Mouse (Mus musculus) gonadal fat pad, adult 2 months (tissue): ENCODE data around the gene Serpina7. TPM values are rescaled to one million over a fixed set of nuclear protein-coding genes. Genes with fewer than 3 reads are reported as not detected.

Source experiments
- DNase-seq: peaks from one replicate; pipeline ENCODE4 v3.0.0-alpha.2; 2012; ENCODE audit warnings: low read depth
- polyA plus RNA-seq: library from polyadenylated mRNA; depleted of rRNA; stranded (reverse); fragments of >200 nt; gene quantifications from 2 replicates; pipeline ENCODE4 v1.2.3, GENCODE M21; 2012; rRNA removed

Gene Serpina7
- 0.16 and 0.25 TPM in 2 replicates for polyA plus RNA-seq

- no peak for DNase-seq
Observed at GRCm38 (mm10) chrX:139085077-139085476, at the start of gene Serpina7. TSS of gene Serpina7 (minus strand) at chrX:139085236.

GRCm38 (mm10) chrX:139134031-139134430 lies 49.0 kb upstream of the Serpina7 start:
- no peak for DNase-seq

GRCm38 (mm10) chrX:139097197-139097596 lies 12.2 kb upstream of the Serpina7 start:
- no peak for DNase-seq

GRCm38 (mm10) chrX:139085943-139086342 lies 907 bp upstream of the Serpina7 start, which contains the start of gene 4930513O06Rik:
TSS of gene 4930513O06Rik (plus strand) at chrX:139086243.
- no peak for DNase-seq

- DNase-seq: no peak
Observed at GRCm38 (mm10) chrX:139078493-139078892, 6.5 kb downstream of the Serpina7 start.

- DNase-seq: no peak
Observed at GRCm38 (mm10) chrX:139064078-139064477, 21.0 kb downstream of the Serpina7 start.

- no peak for DNase-seq
Observed at GRCm38 (mm10) chrX:139053149-139053548, 31.9 kb downstream of the Serpina7 start.

- DNase-seq: no peak
Observed at GRCm38 (mm10) chrX:139051976-139052375, 33.1 kb downstream of the Serpina7 start.

- DNase-seq: no peak
Observed at GRCm38 (mm10) chrX:139041148-139041547, 43.9 kb downstream of the Serpina7 start.

GRCm38 (mm10) chrX:139039314-139039713 lies 45.7 kb downstream of the Serpina7 start:
- no peak for DNase-seq

GRCm38 (mm10) chrX:139037666-139038065 lies 47.4 kb downstream of the Serpina7 start:
- DNase-seq: no peak

Other genes with a start within 250 kb of the Serpina7 start
- 0.18 and 0.28 TPM in 2 replicates for gene Nrk, start 170.8 kb downstream of the Serpina7 start, polyA plus RNA-seq
- gene 4930513O06Rik, start 1.0 kb upstream of the Serpina7 start, polyA plus RNA-seq: not detected in 2 replicates
- 0.20 TPM in 1 of 2 replicates, not detected in the other for gene 4933428M09Rik, start 94.0 kb upstream of the Serpina7 start, polyA plus RNA-seq
- 17.4 and 20.5 TPM in 2 replicates for gene Mum1l1, start 124.8 kb upstream of the Serpina7 start, polyA plus RNA-seq
- not detected in 2 replicates for gene Trap1a, start 248.4 kb upstream of the Serpina7 start, polyA plus RNA-seq